In genomic region chr10:79851653-79852052, GRCm38 (mm10) we compare ENCODE assay signal across 8 mouse cellular contexts. TPM values are rescaled to one million over a fixed set of nuclear protein-coding genes. Genes with fewer than 3 reads are reported as not detected.
DNase-seq lines count a peak whose midpoint lies in the region; ATAC-seq lines count a peak whose summit lies in the region.

No protein-coding gene starts in this region.

- H3K36me3 ChIP-seq in kidney, embryonic 16.5 days (ENCODE audit: insufficient read depth, low read length): peaks cover 6% of the 10 kb centered on the region
- peaks cover 27% of the 10 kb centered on the region for H3K36me3 ChIP-seq in embryonic facial prominence, embryonic 10.5 days (replicated peaks)
- no peaks in the 10 kb centered on the region for H3K36me3 ChIP-seq in hindbrain, embryonic 16.5 days (ENCODE audit: control insufficient read depth, insufficient read depth, low read length)
- H3K36me3 ChIP-seq in midbrain, embryonic 15.5 days (replicated peaks): no peaks in the 10 kb centered on the region

- DNase-seq in kidney, adult 9 months: no peak
- DNase-seq in embryonic facial prominence, embryonic 10.5 days (ENCODE audit: low spot score): no peak
- no peak for DNase-seq in yolk sac, embryonic 10.5 days (ENCODE audit: low spot score)
- no peak for DNase-seq in adrenal gland, adult 18-20 months (ENCODE audit: low spot score in 2 of 2)
- DNase-seq in cerebellum, adult 8-10 months: no peak

- WGBS in kidney, embryonic 16.5 days: 61% methylated on average over 3 of the region's 3 CpGs
- 73% methylated on average over 3 of the region's 3 CpGs for WGBS in embryonic facial prominence, embryonic 10.5 days
- WGBS in hindbrain, embryonic 16.5 days: 82% methylated on average over 3 of the region's 3 CpGs
- 88% methylated on average over 3 of the region's 3 CpGs for WGBS in midbrain, embryonic 15.5 days

- peaks cover 37% of the 10 kb centered on the region for H3K4me1 ChIP-seq in kidney, embryonic 16.5 days (ENCODE audit: insufficient read depth, low read length)
- peaks cover 50% of the 10 kb centered on the region for H3K4me1 ChIP-seq in embryonic facial prominence, embryonic 10.5 days
- H3K4me1 ChIP-seq in hindbrain, embryonic 16.5 days (ENCODE audit: control insufficient read depth, insufficient read depth, low read depth, low read length): peaks cover 30% of the 10 kb centered on the region
- peaks cover 39% of the 10 kb centered on the region for H3K4me1 ChIP-seq in midbrain, embryonic 15.5 days

- H3K9ac ChIP-seq in kidney, embryonic 16.5 days (replicated peaks; ENCODE audit: low read length): peak overlapping the region; percentile 92
- H3K9ac ChIP-seq in hindbrain, embryonic 16.5 days (ENCODE audit: low read depth, low read length): peak overlapping the region; percentile 68
- 0 out of 2 replicates have a peak overlapping the region, but pooled peaks have one; percentile 4 for H3K9ac ChIP-seq in midbrain, embryonic 15.5 days

- H3K9me3 ChIP-seq in kidney, embryonic 16.5 days (ENCODE audit: low read length): no peaks in the 10 kb centered on the region
- no peaks in the 10 kb centered on the region for H3K9me3 ChIP-seq in embryonic facial prominence, embryonic 10.5 days
- no peaks in the 10 kb centered on the region for H3K9me3 ChIP-seq in hindbrain, embryonic 16.5 days (ENCODE audit: control insufficient read depth, low read length)
- H3K9me3 ChIP-seq in midbrain, embryonic 15.5 days: no peaks in the 10 kb centered on the region

- no peaks in the 10 kb centered on the region for H3K27me3 ChIP-seq in kidney, embryonic 16.5 days (ENCODE audit: insufficient read depth, low read length)
- H3K27me3 ChIP-seq in embryonic facial prominence, embryonic 10.5 days (replicated peaks; ENCODE audit: low read depth, poor library complexity, severe bottlenecking): no peaks in the 10 kb centered on the region
- H3K27me3 ChIP-seq in hindbrain, embryonic 16.5 days (replicated peaks; ENCODE audit: control insufficient read depth, insufficient read depth, low read length): no peaks in the 10 kb centered on the region
- no peaks in the 10 kb centered on the region for H3K27me3 ChIP-seq in midbrain, embryonic 15.5 days (replicated peaks)

- no peak for ATAC-seq in kidney, embryonic 16.5 days (ENCODE audit: low FRiP score, low TSS enrichment)
- no peak for ATAC-seq in hindbrain, embryonic 16.5 days
- no peak for ATAC-seq in midbrain, embryonic 15.5 days (replicated peaks)

- H3K4me2 ChIP-seq in kidney, embryonic 16.5 days (replicated peaks; ENCODE audit: low read depth, low read length): peak overlapping the region; percentile 82
- 0 out of 2 replicates have a peak overlapping the region, but pooled peaks have one; percentile 1 for H3K4me2 ChIP-seq in hindbrain, embryonic 16.5 days (ENCODE audit: low read length)
- H3K4me2 ChIP-seq in midbrain, embryonic 15.5 days: no peak overlapping the region

- H3K4me3 ChIP-seq in kidney, embryonic 16.5 days (ENCODE audit: low read length): no peak overlapping the region
- H3K4me3 ChIP-seq in embryonic facial prominence, embryonic 10.5 days: peak overlapping the region; percentile 99
- no peak overlapping the region for H3K4me3 ChIP-seq in hindbrain, embryonic 16.5 days (ENCODE audit: low read length)
- H3K4me3 ChIP-seq in midbrain, embryonic 15.5 days: no peak overlapping the region

- peak overlapping the region; percentile 100 for H3K27ac ChIP-seq in kidney, embryonic 16.5 days (ENCODE audit: low read length)
- peak overlapping the region; percentile 100 for H3K27ac ChIP-seq in embryonic facial prominence, embryonic 10.5 days (replicated peaks)
- H3K27ac ChIP-seq in hindbrain, embryonic 16.5 days (ENCODE audit: low read depth, low read length): peak overlapping the region; percentile 99
- peak overlapping the region; percentile 99 for H3K27ac ChIP-seq in midbrain, embryonic 15.5 days

RNA-seq across cellular contexts. Expression of gene Ptbp1, which starts 2.6 kb away (rescaled TPM):
- polyA plus RNA-seq in kidney, embryonic 16.5 days (2015; fragmentation: Nextera tagmentation; extraction: Ambion mirVana): 431 and 491 TPM in 2 replicates
- polyA plus RNA-seq in embryonic facial prominence, embryonic 10.5 days (2016; fragmentation: Nextera tagmentation; extraction: Ambion mirVana): 406 and 416 TPM in 2 replicates
- 61.2 and 79.2 TPM in 2 replicates for polyA plus RNA-seq in hindbrain, embryonic 16.5 days (2015; fragmentation: Nextera tagmentation; extraction: Ambion mirVana)
- 72.7 and 79.4 TPM in 2 replicates for polyA plus RNA-seq in midbrain, embryonic 15.5 days (2015; fragmentation: Nextera tagmentation; extraction: Ambion mirVana)
- total RNA-seq in adrenal gland, adult 18-20 months (2021): 100 to 1,000 TPM; 301 to 357 TPM

RNA-seq across cellular contexts. Expression of gene Prtn3, which starts 22.6 kb away (rescaled TPM):
- polyA plus RNA-seq in kidney, embryonic 16.5 days (2015; fragmentation: Nextera tagmentation; extraction: Ambion mirVana): 7.9 and 8.2 TPM in 2 replicates
- 9.3 and 12.3 TPM in 2 replicates for polyA plus RNA-seq in embryonic facial prominence, embryonic 10.5 days (2016; fragmentation: Nextera tagmentation; extraction: Ambion mirVana)
- 10.4 and 11.2 TPM in 2 replicates for polyA plus RNA-seq in hindbrain, embryonic 16.5 days (2015; fragmentation: Nextera tagmentation; extraction: Ambion mirVana)
- polyA plus RNA-seq in midbrain, embryonic 15.5 days (2015; fragmentation: Nextera tagmentation; extraction: Ambion mirVana): 12.2 and 13.3 TPM in 2 replicates
- 1 to 10 TPM in 1 of 2 experiments, not detected in 1; 1.1 TPM for total RNA-seq in adrenal gland, adult 18-20 months (2021)

RNA-seq across cellular contexts. Expression of gene Plppr3, which starts 22.8 kb away (rescaled TPM):
- 72.7 and 78.6 TPM in 2 replicates for polyA plus RNA-seq in kidney, embryonic 16.5 days (2015; fragmentation: Nextera tagmentation; extraction: Ambion mirVana)
- polyA plus RNA-seq in embryonic facial prominence, embryonic 10.5 days (2016; fragmentation: Nextera tagmentation; extraction: Ambion mirVana): 123 and 139 TPM in 2 replicates
- 387 and 426 TPM in 2 replicates for polyA plus RNA-seq in hindbrain, embryonic 16.5 days (2015; fragmentation: Nextera tagmentation; extraction: Ambion mirVana)
- 496 and 503 TPM in 2 replicates for polyA plus RNA-seq in midbrain, embryonic 15.5 days (2015; fragmentation: Nextera tagmentation; extraction: Ambion mirVana)
- total RNA-seq in adrenal gland, adult 18-20 months (2021): 1 to 10 TPM; 1.4 to 2.8 TPM

RNA-seq across cellular contexts. Expression of gene Misp, which starts 30.9 kb away (rescaled TPM):
- polyA plus RNA-seq in kidney, embryonic 16.5 days (2015; fragmentation: Nextera tagmentation; extraction: Ambion mirVana): 18.2 and 18.5 TPM in 2 replicates
- 1.7 and 2.2 TPM in 2 replicates for polyA plus RNA-seq in embryonic facial prominence, embryonic 10.5 days (2016; fragmentation: Nextera tagmentation; extraction: Ambion mirVana)
- 0.46 and 0.59 TPM in 2 replicates for polyA plus RNA-seq in hindbrain, embryonic 16.5 days (2015; fragmentation: Nextera tagmentation; extraction: Ambion mirVana)
- 0.23 and 0.85 TPM in 2 replicates for polyA plus RNA-seq in midbrain, embryonic 15.5 days (2015; fragmentation: Nextera tagmentation; extraction: Ambion mirVana)
- total RNA-seq in adrenal gland, adult 18-20 months (2021): under 1 TPM; 0.60 to 0.74 TPM

RNA-seq across cellular contexts. Expression of gene Elane, which starts 34.4 kb away (rescaled TPM):
- 0.60 and 0.76 TPM in 2 replicates for polyA plus RNA-seq in kidney, embryonic 16.5 days (2015; fragmentation: Nextera tagmentation; extraction: Ambion mirVana)
- polyA plus RNA-seq in embryonic facial prominence, embryonic 10.5 days (2016; fragmentation: Nextera tagmentation; extraction: Ambion mirVana): 0.20 TPM in 1 of 2 replicates, not detected in the other
- polyA plus RNA-seq in hindbrain, embryonic 16.5 days (2015; fragmentation: Nextera tagmentation; extraction: Ambion mirVana): 0.26 and 0.32 TPM in 2 replicates
- polyA plus RNA-seq in midbrain, embryonic 15.5 days (2015; fragmentation: Nextera tagmentation; extraction: Ambion mirVana): 1.2 TPM in 1 of 2 replicates, not detected in the other
- not detected for total RNA-seq in adrenal gland, adult 18-20 months (2021)

Comparison
In these comparisons a context has a peak if more than half of its experiments do, and no peak if none do; other contexts are left out.
1. H3K9ac ChIP-seq: peak in every context shown above with its lines; median percentile 92 in kidney, embryonic 16.5 days; 68 in hindbrain, embryonic 16.5 days; 4 in midbrain, embryonic 15.5 days.